Mouse (Mus musculus): ENCODE data around the gene Ttll13. TPM values are rescaled to one million over a fixed set of nuclear protein-coding genes. Genes with fewer than 3 reads are reported as not detected.

Ttll13 gene
- polyA plus RNA-seq (2012; rRNA removed), result 0.10 and 0.21 TPM in 2 replicates

DNA sequence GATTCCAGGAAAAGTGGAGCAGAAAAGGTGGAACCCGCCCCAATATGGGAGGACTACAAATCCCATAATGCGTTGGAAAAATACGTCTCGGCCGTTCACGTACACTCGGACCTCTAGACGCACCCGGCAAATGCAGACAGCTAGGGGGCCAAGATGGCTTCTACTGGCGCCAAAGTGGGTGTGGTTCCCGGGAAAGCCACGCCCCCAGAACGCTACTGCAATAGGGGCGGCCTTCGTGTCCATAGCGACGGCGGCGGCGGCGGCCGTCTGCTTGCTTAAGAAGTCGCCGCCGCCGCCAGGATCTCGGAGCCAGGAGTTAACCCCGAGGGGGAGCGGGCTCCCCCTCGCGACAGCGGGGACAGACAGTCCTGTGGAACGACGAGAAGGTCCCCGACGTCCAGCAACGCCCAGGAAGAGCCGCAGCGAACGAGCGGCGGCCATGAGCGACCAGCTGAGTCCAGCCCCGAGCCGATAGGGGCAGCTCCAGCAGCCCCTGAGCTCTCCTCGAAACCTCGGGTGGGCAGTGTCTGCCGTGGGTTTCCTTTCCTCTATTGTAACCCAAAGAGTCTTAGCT is at the start of gene Ttll13:
Gene Ttll13, plus strand, starts transcription at position 229 of the 574 bp plus-strand sequence.

DNA sequence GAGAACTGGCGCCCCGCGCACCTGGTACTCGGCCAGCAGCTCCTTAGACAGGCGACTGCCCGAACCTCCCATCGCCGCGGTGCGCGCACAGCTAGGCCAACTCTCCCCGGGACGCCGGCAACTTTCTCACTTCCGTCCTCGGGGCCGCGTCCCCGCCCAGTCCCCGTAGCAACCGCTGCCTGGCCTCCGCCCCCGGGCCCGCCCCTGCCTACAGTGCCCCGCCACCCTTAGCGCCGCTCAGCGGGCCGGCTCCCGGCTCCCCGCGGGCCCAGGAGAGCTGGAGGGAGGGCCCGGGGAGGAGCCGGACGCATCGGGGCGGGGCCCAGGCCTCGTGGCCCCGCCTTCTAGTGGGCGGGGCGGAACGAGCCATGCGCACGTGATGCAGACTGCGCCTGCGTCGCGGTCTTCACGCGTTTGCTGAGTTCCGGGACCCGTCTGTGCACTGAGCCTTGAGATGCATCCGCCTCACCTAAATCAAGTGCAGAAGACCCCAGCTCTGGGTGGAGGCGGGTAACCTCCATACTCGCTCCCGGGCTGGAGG is 13.6 kb upstream of the Ttll13 start, which contains the start of the genes Cib1 and Gdpgp1:
Gene Cib1, minus strand, starts transcription at position 325 of the 541 bp plus-strand sequence.
Gene Gdpgp1, plus strand, starts transcription at position 377 of the 541 bp plus-strand sequence.

DNA sequence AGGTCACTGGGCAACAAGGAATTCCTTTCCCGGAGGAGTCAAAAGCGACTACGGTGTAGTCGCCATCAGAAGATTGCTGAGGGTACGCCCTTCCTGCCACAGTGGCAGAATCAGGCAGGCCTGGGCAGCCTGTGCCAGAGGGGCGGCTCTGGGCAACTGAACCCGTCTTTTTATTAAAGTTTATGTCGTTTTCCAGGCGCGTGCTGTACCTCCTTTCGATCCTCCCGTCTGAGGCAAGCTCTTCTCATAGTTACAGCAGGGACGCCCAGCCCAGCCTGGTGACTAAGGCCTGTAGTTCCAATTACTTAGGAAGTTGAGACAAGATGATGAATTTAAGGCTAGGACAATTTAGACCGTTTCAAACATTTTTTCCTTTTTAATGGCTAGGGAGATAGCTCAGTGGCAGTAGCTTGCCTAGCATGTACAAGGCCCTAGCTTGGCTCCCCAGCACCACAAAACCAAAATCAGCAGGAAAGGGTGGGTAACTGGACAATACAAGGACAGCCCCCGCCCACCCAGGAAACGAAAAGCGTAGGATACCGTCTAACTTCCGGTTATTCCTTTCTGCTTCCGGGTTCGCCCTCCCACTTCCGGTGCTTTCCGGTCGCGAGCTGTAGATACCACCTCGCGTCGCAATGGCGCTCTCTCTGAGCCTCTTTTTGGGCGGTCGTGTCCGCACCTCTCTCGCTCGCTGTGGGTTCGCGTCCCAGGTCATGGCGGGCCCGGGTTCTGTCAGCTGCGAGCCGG is 14.6 kb downstream of the Ttll13 start, which contains the start of gene Ngrn:
Gene Ngrn, plus strand, starts transcription at position 591 of the 747 bp plus-strand sequence.

DNA sequence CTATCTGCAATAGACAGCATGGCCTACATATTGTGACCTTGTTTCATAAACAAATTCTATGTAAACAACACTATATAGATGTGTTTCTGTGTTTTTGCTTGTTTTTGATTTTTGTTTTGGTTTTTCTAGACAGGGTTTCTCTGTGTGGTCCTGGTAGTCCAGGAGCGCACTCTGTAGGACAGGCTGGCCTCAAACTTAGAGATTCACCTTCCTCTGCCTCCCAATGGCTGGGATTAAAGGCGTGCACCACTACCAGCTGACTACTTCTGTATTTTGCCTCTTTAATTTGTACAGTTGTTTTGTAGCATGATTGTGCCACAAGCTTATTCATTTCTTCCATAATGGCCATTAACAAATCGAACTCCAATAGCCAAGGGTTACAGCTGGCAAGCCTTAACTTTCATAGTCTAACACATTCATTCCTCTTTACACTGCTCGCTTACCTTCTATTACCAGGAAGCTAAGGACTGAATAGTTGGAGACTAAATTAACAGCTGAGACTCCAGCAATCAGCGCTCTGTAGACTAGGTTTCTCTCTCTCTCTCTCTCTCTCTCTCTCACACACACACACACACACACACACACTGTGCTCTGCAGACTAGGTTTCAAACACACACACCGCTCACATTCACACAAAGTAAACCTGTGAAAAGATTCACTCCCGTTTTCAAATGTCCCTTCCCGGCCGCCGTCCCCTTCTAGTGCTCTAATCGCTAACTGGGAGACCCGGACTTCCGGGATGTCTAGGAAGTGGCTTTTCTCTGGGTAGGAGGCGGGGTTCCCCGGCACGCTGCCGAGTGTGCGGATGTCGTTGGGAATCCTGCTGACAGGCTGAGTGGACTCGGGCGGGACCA is 22.9 kb downstream of the Ttll13 start, which contains the start of gene Vps33b:
Gene Vps33b, plus strand, starts transcription at position 753 of the 854 bp plus-strand sequence.

DNA sequence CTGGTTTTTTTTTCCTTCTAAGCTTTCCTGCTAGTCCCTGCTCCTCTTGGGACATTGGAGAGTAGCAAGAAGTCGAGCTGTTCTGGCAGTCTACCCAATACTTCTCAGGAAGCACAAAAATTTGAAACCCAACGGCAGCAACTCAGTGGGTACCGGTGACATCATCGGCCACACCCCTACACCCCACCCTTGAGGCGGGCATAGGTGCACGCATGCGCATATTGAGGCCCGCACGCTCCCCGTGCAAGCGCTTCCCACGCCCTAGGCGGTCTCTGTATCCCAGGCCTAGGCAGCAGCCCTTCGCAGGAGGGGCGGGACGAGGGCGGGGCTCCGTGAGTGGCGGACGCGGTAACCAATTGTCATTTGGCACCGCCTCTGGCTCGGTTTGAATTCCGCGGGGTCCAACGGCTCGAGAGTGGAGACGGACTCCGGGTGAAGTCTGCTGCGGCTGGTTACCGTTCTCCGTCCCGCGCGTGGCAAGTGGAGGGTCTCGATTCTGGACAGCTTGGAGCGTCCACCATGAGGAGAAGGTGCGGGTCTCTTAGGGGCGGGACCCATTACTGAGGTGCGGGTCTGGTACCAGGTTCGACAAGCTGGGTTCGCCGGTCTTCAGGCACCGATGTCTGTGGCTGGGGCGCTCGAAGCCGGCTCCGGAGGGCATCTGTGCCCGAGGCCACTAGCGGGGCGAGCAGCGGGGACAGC is 48.0 kb downstream of the Ttll13 start, which contains the start of gene Prc1:
Gene Prc1, plus strand, starts transcription at position 389 of the 702 bp plus-strand sequence.

Other genes with a start within 250 kb of the Ttll13 start
- gene Zfp710, start 221.6 kb upstream of the Ttll13 start, polyA plus RNA-seq (2012; rRNA removed), result 4.7 and 6.0 TPM in 2 replicates
- gene Idh2, start 131.0 kb upstream of the Ttll13 start, polyA plus RNA-seq (2012; rRNA removed), result 84.3 and 92.1 TPM in 2 replicates
- gene Sema4b, start 59.5 kb upstream of the Ttll13 start, polyA plus RNA-seq (2012; rRNA removed), result 5.0 and 6.6 TPM in 2 replicates
- gene Cib1, start 13.6 kb upstream of the Ttll13 start, polyA plus RNA-seq (2012; rRNA removed), result 38.5 and 47.4 TPM in 2 replicates
- 1.0 and 1.4 TPM in 2 replicates for gene Gdpgp1, start 13.5 kb upstream of the Ttll13 start, polyA plus RNA-seq (2012; rRNA removed)
- gene Ngrn, start 14.8 kb downstream of the Ttll13 start, polyA plus RNA-seq (2012; rRNA removed), result 20.7 and 23.5 TPM in 2 replicates
- 6.2 and 6.8 TPM in 2 replicates for gene Vps33b, start 23.3 kb downstream of the Ttll13 start, polyA plus RNA-seq (2012; rRNA removed)
- 75.5 and 83.4 TPM in 2 replicates for gene Prc1, start 48.1 kb downstream of the Ttll13 start, polyA plus RNA-seq (2012; rRNA removed)
- gene Rccd1, start 78.1 kb downstream of the Ttll13 start, polyA plus RNA-seq (2012; rRNA removed), result 6.0 and 6.9 TPM in 2 replicates
- gene Unc45a, start 94.6 kb downstream of the Ttll13 start, polyA plus RNA-seq (2012; rRNA removed), result 6.9 and 7.2 TPM in 2 replicates
- 4.5 and 4.8 TPM in 2 replicates for gene Hddc3, start 96.7 kb downstream of the Ttll13 start, polyA plus RNA-seq (2012; rRNA removed)
- gene Man2a2, start 125.0 kb downstream of the Ttll13 start, polyA plus RNA-seq (2012; rRNA removed), result 4.1 and 4.7 TPM in 2 replicates
- gene Fes, start 141.6 kb downstream of the Ttll13 start, polyA plus RNA-seq (2012; rRNA removed), result 9.3 and 12.6 TPM in 2 replicates
- gene Furin, start 159.1 kb downstream of the Ttll13 start, polyA plus RNA-seq (2012; rRNA removed), result 5.0 and 5.9 TPM in 2 replicates